Mouse (Mus musculus): ENCODE data around the gene Olfr813. TPM values are rescaled to one million over a fixed set of nuclear protein-coding genes. Genes with fewer than 3 reads are reported as not detected.
"Not testable (repeated sequence)": the region's sequence is repeated elsewhere in the genome, so short reads cannot be mapped to it uniquely, and the experiment has no call there.

Olfr813 gene
- polyA plus RNA-seq (2016; fragmentation: Nextera tagmentation; extraction: Ambion mirVana): not detected in 2 replicates

DNA sequence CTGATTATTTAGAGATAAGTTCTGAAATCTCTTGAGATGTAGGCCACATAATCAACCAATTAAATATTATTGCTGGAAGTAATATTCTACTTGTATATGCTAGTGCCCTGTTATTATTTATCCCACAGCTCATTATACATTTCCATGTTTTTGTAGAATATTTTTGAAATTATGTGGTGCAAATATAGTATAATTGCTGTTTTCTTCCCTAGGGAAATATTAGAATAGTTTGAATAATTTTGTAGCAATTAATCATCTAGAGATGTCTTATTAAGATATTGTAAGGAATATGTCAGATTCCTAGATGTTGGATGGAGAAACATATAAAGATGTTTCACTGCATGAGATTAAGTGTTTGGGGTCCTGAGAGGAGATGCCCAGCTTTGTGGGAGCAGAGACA, at the start of gene Olfr813:
TSS of gene Olfr813 (plus strand) at position 301 of the 400 bp plus-strand sequence.
- Histone ChIP-seq H3K4me1 (no peaks in the 10 kb centered on the region), H3K27me3 (replicated peaks; ENCODE audit: low read depth, poor library complexity, severe bottlenecking) (no peaks in the 10 kb centered on the region), H3K36me3 (replicated peaks) (no peaks in the 10 kb centered on the region), H3K9me3 (no peaks in the 10 kb centered on the region), H3K27ac (replicated peaks) (no peak within 1 kb of the TSS), H3K4me3 (no peak within 1 kb of the TSS)
- DNase-seq (ENCODE audit: low spot score): no peak

DNA sequence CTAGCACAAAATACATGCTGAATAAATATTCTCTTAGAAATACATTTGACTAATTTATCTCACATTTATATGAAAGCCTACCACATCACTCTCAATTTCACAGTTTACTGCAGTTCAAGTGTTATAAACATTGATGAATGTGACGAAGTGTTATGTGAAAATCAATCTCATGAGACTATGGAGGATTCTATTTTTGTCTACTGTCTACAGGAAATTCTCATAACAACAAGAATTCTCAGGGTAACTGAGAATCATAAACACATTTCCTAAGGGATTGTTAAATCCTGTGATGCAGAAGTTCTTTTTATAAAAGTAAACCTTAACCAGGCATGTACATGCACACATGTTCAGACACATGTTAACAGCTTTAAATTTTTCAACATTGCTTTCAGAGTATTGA, 9.2 kb upstream of the Olfr813 start, which contains the start of gene Olfr812:
TSS of gene Olfr812 (minus strand) at position 101 of the 400 bp plus-strand sequence.
- DNase-seq (ENCODE audit: low spot score): no peak
- Histone ChIP-seq H3K36me3 (replicated peaks) (no peaks in the 10 kb centered on the region), H3K9me3 (no peaks in the 10 kb centered on the region), H3K27ac (replicated peaks) (no peak within 1 kb of the TSS), H3K4me3 (no peak within 1 kb of the TSS), H3K27me3 (replicated peaks; ENCODE audit: low read depth, poor library complexity, severe bottlenecking) (no peaks in the 10 kb centered on the region), H3K4me1 (no peaks in the 10 kb centered on the region)
- 77% methylated on average over 1 of the region's 1 CpGs for WGBS

- H3K27ac ChIP-seq (replicated peaks): no peak overlapping the region
- no peak overlapping the region for H3K4me3 ChIP-seq
- H3K9me3 ChIP-seq: no peaks in the 10 kb centered on the region
- H3K4me1 ChIP-seq: no peaks in the 10 kb centered on the region
- no peaks in the 10 kb centered on the region for H3K36me3 ChIP-seq (replicated peaks)
- 65% methylated on average over 1 of the region's 1 CpGs for WGBS
- DNase-seq (ENCODE audit: low spot score): no peak
- H3K27me3 ChIP-seq (replicated peaks; ENCODE audit: low read depth, poor library complexity, severe bottlenecking): no peaks in the 10 kb centered on the region
These were observed 7.8 kb upstream of the Olfr813 start for GRCm38 (mm10) chr10:129847343-129847742.

- H3K4me3 ChIP-seq; DNase-seq (ENCODE audit: low spot score); H3K9me3 ChIP-seq; H3K27me3 ChIP-seq (replicated peaks; ENCODE audit: low read depth, poor library complexity, severe bottlenecking); H3K27ac ChIP-seq (replicated peaks); H3K36me3 ChIP-seq (replicated peaks); H3K4me1 ChIP-seq: not testable (repeated sequence)
- 71% methylated on average over 1 of the region's 1 CpGs for WGBS
These were observed 24.6 kb downstream of the Olfr813 start, which contains the start of gene Olfr814 for GRCm38 (mm10) chr10:129879751-129880150. Gene Olfr814, minus strand, starts transcription at chr10:129879851.

GRCm38 (mm10) chr10:129885496-129885895, 30.3 kb downstream of the Olfr813 start:
- H3K27ac ChIP-seq (replicated peaks); DNase-seq (ENCODE audit: low spot score); H3K27me3 ChIP-seq (replicated peaks; ENCODE audit: low read depth, poor library complexity, severe bottlenecking); H3K4me3 ChIP-seq; H3K9me3 ChIP-seq; H3K36me3 ChIP-seq (replicated peaks); H3K4me1 ChIP-seq: not testable (repeated sequence)
- 89% methylated on average over 6 of the region's 6 CpGs for WGBS

GRCm38 (mm10) chr10:129885934-129886333, 30.8 kb downstream of the Olfr813 start:
- Histone ChIP-seq H3K27me3 (replicated peaks; ENCODE audit: low read depth, poor library complexity, severe bottlenecking) (no peaks in the 10 kb centered on the region), H3K27ac (replicated peaks) (no peak overlapping the region), H3K4me3 (no peak overlapping the region), H3K9me3 (no peaks in the 10 kb centered on the region), H3K4me1 (no peaks in the 10 kb centered on the region), H3K36me3 (replicated peaks) (no peaks in the 10 kb centered on the region)
- WGBS: 88% methylated on average over 7 of the region's 7 CpGs
- no peak for DNase-seq (ENCODE audit: low spot score)

DNA sequence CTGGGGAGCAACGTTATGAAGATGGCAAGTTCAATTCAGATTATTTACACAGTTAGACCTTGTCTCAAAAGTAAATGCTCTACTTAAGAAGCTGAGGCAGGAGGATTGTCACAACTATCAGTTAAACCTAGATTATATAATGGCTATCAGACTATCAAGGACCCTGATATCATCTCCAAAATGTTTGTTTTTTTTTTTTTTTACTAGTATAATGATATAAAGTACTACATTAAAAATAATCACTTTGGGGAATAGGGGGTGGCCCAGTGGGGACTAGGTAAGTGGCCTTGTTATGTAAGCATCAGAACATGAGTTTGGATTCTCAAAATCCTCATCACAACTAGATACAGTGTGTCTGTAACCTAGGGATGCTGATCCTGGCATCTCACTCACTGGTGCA, 50.6 kb downstream of the Olfr813 start, which contains the start of gene Olfr815:
TSS of gene Olfr815 (minus strand) at position 101 of the 400 bp plus-strand sequence.
- H3K36me3 ChIP-seq (replicated peaks); DNase-seq (ENCODE audit: low spot score); H3K9me3 ChIP-seq; H3K27ac ChIP-seq (replicated peaks); H3K4me3 ChIP-seq; H3K27me3 ChIP-seq (replicated peaks; ENCODE audit: low read depth, poor library complexity, severe bottlenecking); H3K4me1 ChIP-seq: not testable (repeated sequence)
- WGBS: 65% methylated on average over 1 of the region's 1 CpGs

Other genes with a start within 250 kb of the Olfr813 start
- not detected in 2 replicates for gene Olfr796, start 242.8 kb upstream of the Olfr813 start, polyA plus RNA-seq (2016; fragmentation: Nextera tagmentation; extraction: Ambion mirVana)
- gene Olfr798, start 227.4 kb upstream of the Olfr813 start, polyA plus RNA-seq (2016; fragmentation: Nextera tagmentation; extraction: Ambion mirVana): not detected in 2 replicates
- not detected in 2 replicates for gene Olfr799, start 217.9 kb upstream of the Olfr813 start, polyA plus RNA-seq (2016; fragmentation: Nextera tagmentation; extraction: Ambion mirVana)
- not detected in 2 replicates for gene Olfr800, start 197.7 kb upstream of the Olfr813 start, polyA plus RNA-seq (2016; fragmentation: Nextera tagmentation; extraction: Ambion mirVana)
- not detected in 2 replicates for gene Olfr801, start 181.5 kb upstream of the Olfr813 start, polyA plus RNA-seq (2016; fragmentation: Nextera tagmentation; extraction: Ambion mirVana)
- gene Olfr802, start 167.2 kb upstream of the Olfr813 start, polyA plus RNA-seq (2016; fragmentation: Nextera tagmentation; extraction: Ambion mirVana): 0.04 TPM in 1 of 2 replicates, not detected in the other
- gene Olfr803, start 161.1 kb upstream of the Olfr813 start, polyA plus RNA-seq (2016; fragmentation: Nextera tagmentation; extraction: Ambion mirVana): not detected in 2 replicates
- not detected in 2 replicates for gene Olfr804, start 152.2 kb upstream of the Olfr813 start, polyA plus RNA-seq (2016; fragmentation: Nextera tagmentation; extraction: Ambion mirVana)
- gene Olfr805, start 126.0 kb upstream of the Olfr813 start, polyA plus RNA-seq (2016; fragmentation: Nextera tagmentation; extraction: Ambion mirVana): not detected in 2 replicates
- gene Olfr806, start 113.4 kb upstream of the Olfr813 start, polyA plus RNA-seq (2016; fragmentation: Nextera tagmentation; extraction: Ambion mirVana): not detected in 2 replicates
- gene Olfr807, start 97.6 kb upstream of the Olfr813 start, polyA plus RNA-seq (2016; fragmentation: Nextera tagmentation; extraction: Ambion mirVana): not detected in 2 replicates
- not detected in 2 replicates for gene Olfr808, start 89.9 kb upstream of the Olfr813 start, polyA plus RNA-seq (2016; fragmentation: Nextera tagmentation; extraction: Ambion mirVana)
- not detected in 2 replicates for gene Olfr809, start 80.7 kb upstream of the Olfr813 start, polyA plus RNA-seq (2016; fragmentation: Nextera tagmentation; extraction: Ambion mirVana)
- not detected in 2 replicates for gene Olfr810, start 60.5 kb upstream of the Olfr813 start, polyA plus RNA-seq (2016; fragmentation: Nextera tagmentation; extraction: Ambion mirVana)
- not detected in 2 replicates for gene Olfr811, start 51.0 kb upstream of the Olfr813 start, polyA plus RNA-seq (2016; fragmentation: Nextera tagmentation; extraction: Ambion mirVana)
- not detected in 2 replicates for gene Olfr812, start 9.3 kb upstream of the Olfr813 start, polyA plus RNA-seq (2016; fragmentation: Nextera tagmentation; extraction: Ambion mirVana)
- gene Olfr814, start 24.5 kb downstream of the Olfr813 start, polyA plus RNA-seq (2016; fragmentation: Nextera tagmentation; extraction: Ambion mirVana): not detected in 2 replicates
- not detected in 2 replicates for gene Olfr815, start 50.5 kb downstream of the Olfr813 start, polyA plus RNA-seq (2016; fragmentation: Nextera tagmentation; extraction: Ambion mirVana)
- gene Olfr816, start 60.2 kb downstream of the Olfr813 start, polyA plus RNA-seq (2016; fragmentation: Nextera tagmentation; extraction: Ambion mirVana): not detected in 2 replicates
- not detected in 2 replicates for gene Olfr818, start 93.7 kb downstream of the Olfr813 start, polyA plus RNA-seq (2016; fragmentation: Nextera tagmentation; extraction: Ambion mirVana)
- gene Olfr819, start 111.9 kb downstream of the Olfr813 start, polyA plus RNA-seq (2016; fragmentation: Nextera tagmentation; extraction: Ambion mirVana): not detected in 2 replicates
- gene Olfr247, start 120.8 kb downstream of the Olfr813 start, polyA plus RNA-seq (2016; fragmentation: Nextera tagmentation; extraction: Ambion mirVana): not detected in 2 replicates
- not detected in 2 replicates for gene Gm10310, start 129.7 kb downstream of the Olfr813 start, polyA plus RNA-seq (2016; fragmentation: Nextera tagmentation; extraction: Ambion mirVana)
- gene Olfr820, start 157.3 kb downstream of the Olfr813 start, polyA plus RNA-seq (2016; fragmentation: Nextera tagmentation; extraction: Ambion mirVana): not detected in 2 replicates
- gene Olfr821, start 175.0 kb downstream of the Olfr813 start, polyA plus RNA-seq (2016; fragmentation: Nextera tagmentation; extraction: Ambion mirVana): not detected in 2 replicates
- not detected in 2 replicates for gene Olfr822, start 215.8 kb downstream of the Olfr813 start, polyA plus RNA-seq (2016; fragmentation: Nextera tagmentation; extraction: Ambion mirVana)

All from embryonic facial prominence, embryonic 10.5 days (tissue).